Comparison of ENCODE assay signal across 18 mouse cellular contexts in the genomic region with DNA sequence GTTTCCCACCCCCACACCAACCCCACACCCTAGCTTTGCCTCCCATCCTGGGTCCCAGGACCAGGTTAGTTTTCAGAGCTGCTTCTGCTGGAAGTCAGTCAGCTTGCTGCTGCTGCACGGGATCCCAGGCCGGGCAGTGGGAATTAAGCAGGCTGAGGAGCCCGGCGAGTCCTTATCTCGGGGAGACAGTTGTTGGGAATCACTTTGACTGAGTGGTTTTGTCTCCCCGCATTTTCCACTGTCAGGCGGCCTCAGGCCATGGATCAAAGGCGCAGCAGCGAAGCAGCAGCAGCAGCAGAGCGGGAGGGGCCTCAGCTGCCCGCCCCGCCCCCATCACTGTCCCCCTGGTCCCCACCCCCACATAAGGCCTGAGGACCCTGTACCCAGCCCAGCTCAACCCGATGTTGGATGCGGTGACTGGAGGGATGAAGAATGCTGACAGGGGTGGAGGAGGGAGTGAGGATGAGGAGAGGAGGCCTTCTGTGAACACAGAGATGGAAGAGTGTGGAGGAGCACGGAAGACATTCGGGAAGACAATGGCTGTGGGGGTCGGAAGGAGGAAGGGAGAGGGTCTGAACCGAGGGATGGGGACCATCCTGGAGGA.
DNase-seq lines count a peak whose midpoint lies in the region; ATAC-seq and TF ChIP-seq lines count a peak whose summit lies in the region.
"Had no signal": no experiment of that assay in that cellular context is flagged by ENCODE, and none has a peak within 500 bp of the region (broad histone marks: within the 10 kb centered on the region; RNA-seq: fewer than 3 reads in every experiment).

No protein-coding gene starts in this region.

- 3% methylated on average over 18 of the region's 18 CpGs for WGBS in hindbrain, embryonic 10.5 days
- WGBS in hindbrain, postnatal 0 days: 14% methylated on average over 18 of the region's 18 CpGs
- 2% methylated on average over 18 of the region's 18 CpGs for WGBS in midbrain, embryonic 11.5 days
- 5% methylated on average over 18 of the region's 18 CpGs for WGBS in neural tube, embryonic 13.5 days

- peaks cover 93% of the 10 kb centered on the region for H3K27me3 ChIP-seq in hindbrain, embryonic 10.5 days (ENCODE audit: insufficient read depth, poor library complexity, severe bottlenecking)
- H3K27me3 ChIP-seq in hindbrain, postnatal 0 days (ENCODE audit: insufficient read depth, low read length): no peaks in the 10 kb centered on the region
- H3K27me3 ChIP-seq in midbrain, embryonic 11.5 days (ENCODE audit: control insufficient read depth, insufficient read depth, low read length): peaks cover 2% of the 10 kb centered on the region; the same call in 1 of the 2 replicates
- peaks cover 36% of the 10 kb centered on the region for H3K27me3 ChIP-seq in neural tube, embryonic 13.5 days

- H3K4me2 ChIP-seq in hindbrain, postnatal 0 days (ENCODE audit: low read depth, low read length): no peak overlapping the region
- H3K4me2 ChIP-seq in midbrain, embryonic 11.5 days: peak overlapping the region; percentile 4; the same call in 1 of the 2 replicates
- no peak overlapping the region for H3K4me2 ChIP-seq in neural tube, embryonic 13.5 days
- H3K4me2 ChIP-seq: stomach, embryonic 15.5 days had no signal

- peak overlapping the region; percentile 68 for H3K27ac ChIP-seq in hindbrain, embryonic 10.5 days
- H3K27ac ChIP-seq in hindbrain, postnatal 0 days: no peak overlapping the region
- no peak overlapping the region for H3K27ac ChIP-seq in midbrain, embryonic 11.5 days (ENCODE audit: low read depth, low read length)
- H3K27ac ChIP-seq in neural tube, embryonic 13.5 days (replicated peaks): no peak overlapping the region
- H3K27ac ChIP-seq: heart, embryonic 10.5 days; stomach, embryonic 15.5 days had no signal

- no peaks in the 10 kb centered on the region for H3K9me3 ChIP-seq in hindbrain, embryonic 10.5 days
- H3K9me3 ChIP-seq in hindbrain, postnatal 0 days (ENCODE audit: low read length): no peaks in the 10 kb centered on the region
- H3K9me3 ChIP-seq in midbrain, embryonic 11.5 days (ENCODE audit: control insufficient read depth, low read length): no peaks in the 10 kb centered on the region
- H3K9me3 ChIP-seq in neural tube, embryonic 13.5 days: no peaks in the 10 kb centered on the region
- H3K9me3 ChIP-seq: heart, embryonic 10.5 days; stomach, embryonic 15.5 days had no signal

- DNase-seq in hindbrain, embryonic 10.5 days (ENCODE audit: low spot score): peak; percentile 40
- no peak for DNase-seq in hindbrain, postnatal 0 days (ENCODE audit: low spot score)
- DNase-seq in ZHBTc4 (ENCODE audit: low read depth, low spot score): peak; percentile 20
- no peak for DNase-seq in midbrain, embryonic 11.5 days (ENCODE audit: low spot score, missing footprints)
- no peak for DNase-seq in layer of hippocampus, postnatal 14 days (ENCODE audit: low spot score in 2 of 2)
- DNase-seq: adrenal gland, adult 8-10 months; cerebellum, adult 9-10 months; gastrocnemius, postnatal 25 days; heart, postnatal 14 days; kidney, adult 2 months; kidney, postnatal 36 days; lung, postnatal 10 days; spleen, adult 18-20 months had no signal

- TF ChIP-seq CTCF in hindbrain, postnatal 0 days (IDR thresholded peaks at IDR 0.05; ENCODE audit: low read depth): no peak

- ATAC-seq in hindbrain, postnatal 0 days: no peak
- ATAC-seq in midbrain, embryonic 11.5 days (ENCODE audit: low FRiP score): peak; percentile 40; the same call in 1 of the 2 replicates
- no peak for ATAC-seq in neural tube, embryonic 13.5 days (ENCODE audit: low read depth)
- no peak for ATAC-seq in cerebellum, adult (ENCODE audit: insufficient number of reproducible peaks, low FRiP score, low TSS enrichment)

- H3K9ac ChIP-seq in hindbrain, postnatal 0 days (replicated peaks; ENCODE audit: low read length): no peak overlapping the region
- peak overlapping the region; percentile 26; the same call in 1 of the 2 replicates for H3K9ac ChIP-seq in midbrain, embryonic 11.5 days (ENCODE audit: low read length)
- peak overlapping the region; percentile 23; the same call in 1 of the 2 replicates for H3K9ac ChIP-seq in neural tube, embryonic 13.5 days
- H3K9ac ChIP-seq: stomach, embryonic 15.5 days had no signal

- H3K36me3 ChIP-seq in hindbrain, embryonic 10.5 days: peaks cover 20% of the 10 kb centered on the region
- H3K36me3 ChIP-seq in hindbrain, postnatal 0 days (ENCODE audit: insufficient read depth, low read length): no peaks in the 10 kb centered on the region
- no peaks in the 10 kb centered on the region for H3K36me3 ChIP-seq in midbrain, embryonic 11.5 days (ENCODE audit: control insufficient read depth, insufficient read depth, low read length)
- H3K36me3 ChIP-seq in neural tube, embryonic 13.5 days: no peaks in the 10 kb centered on the region
- H3K36me3 ChIP-seq: G1E; heart, embryonic 10.5 days; stomach, embryonic 15.5 days had no signal

- 0 out of 2 replicates have a peak overlapping the region, but pooled peaks have one; percentile 26 for H3K4me3 ChIP-seq in hindbrain, embryonic 10.5 days
- no peak overlapping the region for H3K4me3 ChIP-seq in hindbrain, postnatal 0 days (ENCODE audit: low read length)
- H3K4me3 ChIP-seq in midbrain, embryonic 11.5 days (ENCODE audit: low read depth, low read length): no peak overlapping the region
- no peak overlapping the region for H3K4me3 ChIP-seq in neural tube, embryonic 13.5 days
- H3K4me3 ChIP-seq: heart, embryonic 10.5 days; stomach, embryonic 15.5 days had no signal

- peaks cover 71% of the 10 kb centered on the region for H3K4me1 ChIP-seq in hindbrain, embryonic 10.5 days (replicated peaks)
- 0 out of 2 replicates have a peak, but pooled peaks cover 7% of the 10 kb centered on the region for H3K4me1 ChIP-seq in hindbrain, postnatal 0 days (ENCODE audit: insufficient read depth, low read length)
- peaks cover 37% of the 10 kb centered on the region for H3K4me1 ChIP-seq in midbrain, embryonic 11.5 days (ENCODE audit: control insufficient read depth, insufficient read depth, low read length)
- H3K4me1 ChIP-seq in neural tube, embryonic 13.5 days (replicated peaks): peaks cover 49% of the 10 kb centered on the region
- H3K4me1 ChIP-seq: stomach, embryonic 15.5 days had no signal

Comparison
In these comparisons a context has a peak if more than half of its experiments do, and no peak if none do; other contexts are left out.
1. DNase-seq: peak in hindbrain, embryonic 10.5 days (single experiment) and ZHBTc4 (single experiment); none in hindbrain, postnatal 0 days (single experiment), midbrain, embryonic 11.5 days (single experiment) and layer of hippocampus, postnatal 14 days (0 of 2).